Mouse (Mus musculus): ENCODE data around the gene Ap2m1. TPM values are rescaled to one million over a fixed set of nuclear protein-coding genes. Genes with fewer than 3 reads are reported as not detected.
A peak's percentile ranks its signal among the peaks of the same experiment; 100 is the strongest.

Gene Ap2m1
- polyA plus RNA-seq, 1 experiment from 2014 or later = 402 TPM

DNA sequence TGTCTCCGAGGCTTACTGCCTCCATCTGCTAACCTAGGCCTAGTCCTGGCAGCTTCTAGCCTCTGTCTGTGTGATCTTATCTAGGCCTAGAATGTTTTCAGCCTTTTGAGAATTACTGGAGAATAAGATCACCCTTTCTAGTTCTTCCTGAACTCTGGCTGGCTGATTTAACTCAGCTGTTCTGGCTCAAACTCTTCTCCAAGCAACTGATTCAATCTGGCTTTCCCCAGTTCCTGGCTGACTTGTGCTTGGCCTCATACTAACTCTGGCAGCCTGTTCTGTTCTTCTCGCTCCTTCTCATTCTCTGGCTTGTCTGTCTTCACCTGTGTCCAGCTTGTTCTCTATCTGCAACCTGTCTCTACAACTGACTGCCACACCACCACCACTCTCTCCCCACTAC, 44.0 kb upstream of the Ap2m1 start:
- Histone ChIP-seq H3K36me3 (ENCODE audit: insufficient read depth, low read length) (no peaks in the 10 kb centered on the region), H3K9me3 (ENCODE audit: low read length) (no peaks in the 10 kb centered on the region), H3K27me3 (replicated peaks; ENCODE audit: insufficient read depth, low read length) (no peaks in the 10 kb centered on the region), H3K4me1 (ENCODE audit: insufficient read depth, low read depth, low read length) (no peaks in the 10 kb centered on the region), H3K4me2 (replicated peaks; ENCODE audit: low read depth, low read length) (no peak overlapping the region), H3K4me3 (ENCODE audit: low read depth, low read length) (no peak overlapping the region), H3K27ac (ENCODE audit: low read length) (no peak overlapping the region), H3K9ac (replicated peaks; ENCODE audit: low read depth) (no peak overlapping the region)
- no peak for DNase-seq (ENCODE audit: low spot score)
- 66% methylated on average over 2 of the region's 2 CpGs for WGBS
- ATAC-seq = no peak
- TF ChIP-seq EP300 (IDR thresholded peaks at IDR 0.05) (no peak), CTCF (IDR thresholded peaks at IDR 0.05) (no peak)

DNA sequence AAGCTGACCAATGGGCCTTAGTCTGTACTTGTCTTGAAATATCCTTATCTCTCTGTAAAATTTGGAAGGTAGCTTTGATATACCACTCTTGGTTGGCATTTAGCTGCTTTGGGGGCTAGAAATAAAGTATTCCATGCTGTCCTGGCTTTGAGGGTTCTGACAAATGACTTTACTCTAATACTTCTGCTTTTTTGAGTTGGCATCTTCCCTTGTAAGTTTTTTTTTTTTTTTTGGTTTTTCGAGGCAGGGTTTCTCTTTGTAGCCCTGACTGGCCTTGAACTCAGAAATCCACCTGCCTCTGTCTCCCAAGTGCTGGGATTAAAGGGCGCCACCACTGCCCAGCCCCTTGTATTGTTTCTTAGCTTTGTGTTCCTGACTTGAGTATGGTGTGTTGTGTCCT, 41.8 kb upstream of the Ap2m1 start:
- 60% methylated on average over 2 of the region's 2 CpGs for WGBS
- no peaks in the 10 kb centered on the region; the same call in 1 of the 2 replicates for H3K4me1 ChIP-seq (ENCODE audit: insufficient read depth, low read depth, low read length)
- H3K4me3 ChIP-seq (ENCODE audit: low read depth, low read length) = no peak overlapping the region
- H3K36me3 ChIP-seq (ENCODE audit: insufficient read depth, low read length) = no peaks in the 10 kb centered on the region
- TF ChIP-seq EP300 (IDR thresholded peaks at IDR 0.05) (no peak), CTCF (IDR thresholded peaks at IDR 0.05) (no peak)
- no peak overlapping the region for H3K4me2 ChIP-seq (replicated peaks; ENCODE audit: low read depth, low read length)
- no peaks in the 10 kb centered on the region for H3K27me3 ChIP-seq (replicated peaks; ENCODE audit: insufficient read depth, low read length)
- H3K27ac ChIP-seq (ENCODE audit: low read length) = no peak overlapping the region
- H3K9ac ChIP-seq (replicated peaks; ENCODE audit: low read depth) = no peak overlapping the region
- ATAC-seq (no peak), DNase-seq (ENCODE audit: low spot score) (no peak)
- H3K9me3 ChIP-seq (ENCODE audit: low read length) = no peaks in the 10 kb centered on the region

DNA sequence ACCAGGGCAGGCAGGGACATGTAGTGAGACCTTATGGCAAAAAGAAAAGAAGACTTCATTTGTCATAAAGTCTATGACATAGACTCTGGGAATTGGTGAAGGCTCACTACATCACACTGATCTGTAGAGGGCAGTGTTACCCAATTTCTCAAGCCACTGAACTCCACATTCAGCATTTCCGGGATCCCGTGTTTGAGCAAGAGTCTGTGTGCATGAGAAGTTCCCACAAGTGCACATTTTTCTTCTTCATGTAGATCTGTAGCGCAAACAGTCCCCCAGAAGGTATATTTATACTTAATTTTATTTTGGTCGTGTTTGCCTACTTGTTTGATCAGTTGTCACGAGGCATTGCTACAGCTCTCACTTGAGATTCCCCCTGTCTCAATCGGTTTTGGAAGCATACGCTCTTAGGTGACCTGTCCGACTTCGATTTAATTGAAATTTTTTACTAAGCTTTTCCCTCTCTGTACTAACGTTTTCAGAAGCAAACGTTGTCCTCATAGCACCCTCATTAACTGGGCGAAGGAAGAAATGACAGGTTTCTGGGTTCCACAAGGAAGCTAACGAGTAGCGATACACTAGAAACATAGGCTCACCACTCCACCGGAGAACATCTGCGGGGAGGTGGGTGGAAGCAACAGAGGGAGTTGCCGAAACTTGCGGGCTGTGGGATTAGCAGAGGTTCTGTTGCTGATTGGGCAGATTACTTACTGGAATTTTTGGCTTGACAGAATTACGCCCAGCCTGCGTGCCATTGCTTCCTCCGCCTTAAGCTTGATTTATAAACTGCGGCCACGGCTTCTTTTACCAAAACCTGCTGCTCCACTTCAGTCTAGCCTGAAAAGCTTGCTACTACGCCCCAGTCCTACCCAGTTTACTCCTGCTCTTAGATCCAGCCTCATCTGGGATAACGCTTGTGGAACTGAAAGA, 38.3 kb upstream of the Ap2m1 start:
- ATAC-seq = peak; percentile 50
- Histone ChIP-seq H3K27ac (ENCODE audit: low read length) (peak overlapping the region; percentile 63), H3K4me2 (replicated peaks; ENCODE audit: low read depth, low read length) (peak overlapping the region; percentile 67), H3K4me3 (ENCODE audit: low read depth, low read length) (peak overlapping the region; percentile 35), H3K9ac (replicated peaks; ENCODE audit: low read depth) (peak overlapping the region; percentile 39; the same call in 1 of the 2 replicates), H3K27me3 (replicated peaks; ENCODE audit: insufficient read depth, low read length) (no peaks in the 10 kb centered on the region), H3K4me1 (ENCODE audit: insufficient read depth, low read depth, low read length) (peaks cover 2% of the 10 kb centered on the region; the same call in 1 of the 2 replicates), H3K36me3 (ENCODE audit: insufficient read depth, low read length) (peaks cover 9% of the 10 kb centered on the region; the same call in 1 of the 2 replicates), H3K9me3 (ENCODE audit: low read length) (no peaks in the 10 kb centered on the region)
- TF ChIP-seq EP300 (IDR thresholded peaks at IDR 0.05) (no peak), CTCF (IDR thresholded peaks at IDR 0.05) (peak; percentile 87)
- 17% methylated on average over 25 of the region's 25 CpGs for WGBS
- peak; percentile 94 for DNase-seq (ENCODE audit: low spot score)

DNA sequence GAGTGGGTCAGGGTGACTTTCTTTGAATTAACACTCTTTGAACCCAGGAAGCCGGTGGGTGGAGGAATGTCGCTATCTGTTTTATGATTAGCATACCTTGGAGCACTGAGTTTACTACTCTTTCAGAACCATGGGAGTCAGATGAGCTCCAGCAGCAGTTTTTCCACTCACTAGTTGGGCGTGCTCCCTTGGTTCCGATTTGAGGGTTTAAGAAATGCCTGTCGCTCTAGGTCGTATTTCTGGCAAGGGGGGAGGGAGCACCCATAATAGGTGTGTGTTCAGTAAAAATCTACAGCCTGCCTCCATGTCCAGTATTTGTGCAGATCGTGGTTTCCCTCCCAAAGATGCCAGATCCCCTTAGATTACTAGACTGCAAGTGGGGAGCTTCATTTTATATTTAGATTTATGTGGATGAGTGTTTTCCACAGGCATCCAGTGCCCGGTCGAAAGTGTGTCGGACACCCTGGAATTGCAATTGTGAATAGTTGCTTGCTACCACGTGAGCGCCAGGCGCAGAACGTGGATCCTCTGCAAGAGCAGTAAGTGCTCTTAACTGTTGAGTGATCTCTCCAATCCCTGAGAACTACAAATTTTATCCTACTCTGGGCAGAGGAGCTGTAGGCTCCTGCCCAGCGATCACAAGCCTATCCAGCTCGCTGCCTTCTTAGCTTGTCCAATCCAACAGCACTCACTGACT, 37.1 kb upstream of the Ap2m1 start:
- Histone ChIP-seq H3K4me2 (replicated peaks; ENCODE audit: low read depth, low read length) (peak overlapping the region; percentile 80), H3K4me3 (ENCODE audit: low read depth, low read length) (peak overlapping the region; percentile 78), H3K9ac (replicated peaks; ENCODE audit: low read depth) (0 out of 2 replicates have a peak overlapping the region, but pooled peaks have one; percentile 6), H3K27ac (ENCODE audit: low read length) (peak overlapping the region; percentile 80), H3K36me3 (ENCODE audit: insufficient read depth, low read length) (peaks cover 21% of the 10 kb centered on the region), H3K4me1 (ENCODE audit: insufficient read depth, low read depth, low read length) (peaks cover 2% of the 10 kb centered on the region; the same call in 1 of the 2 replicates), H3K9me3 (ENCODE audit: low read length) (no peaks in the 10 kb centered on the region), H3K27me3 (replicated peaks; ENCODE audit: insufficient read depth, low read length) (no peaks in the 10 kb centered on the region)
- ATAC-seq (peak; percentile 70), DNase-seq (ENCODE audit: low spot score) (no peak)
- TF ChIP-seq EP300 (IDR thresholded peaks at IDR 0.05) (0 out of 2 replicates have a peak, but pooled peaks have one; percentile 23), CTCF (IDR thresholded peaks at IDR 0.05) (no peak)
- 11% methylated on average over 16 of the region's 16 CpGs for WGBS

DNA sequence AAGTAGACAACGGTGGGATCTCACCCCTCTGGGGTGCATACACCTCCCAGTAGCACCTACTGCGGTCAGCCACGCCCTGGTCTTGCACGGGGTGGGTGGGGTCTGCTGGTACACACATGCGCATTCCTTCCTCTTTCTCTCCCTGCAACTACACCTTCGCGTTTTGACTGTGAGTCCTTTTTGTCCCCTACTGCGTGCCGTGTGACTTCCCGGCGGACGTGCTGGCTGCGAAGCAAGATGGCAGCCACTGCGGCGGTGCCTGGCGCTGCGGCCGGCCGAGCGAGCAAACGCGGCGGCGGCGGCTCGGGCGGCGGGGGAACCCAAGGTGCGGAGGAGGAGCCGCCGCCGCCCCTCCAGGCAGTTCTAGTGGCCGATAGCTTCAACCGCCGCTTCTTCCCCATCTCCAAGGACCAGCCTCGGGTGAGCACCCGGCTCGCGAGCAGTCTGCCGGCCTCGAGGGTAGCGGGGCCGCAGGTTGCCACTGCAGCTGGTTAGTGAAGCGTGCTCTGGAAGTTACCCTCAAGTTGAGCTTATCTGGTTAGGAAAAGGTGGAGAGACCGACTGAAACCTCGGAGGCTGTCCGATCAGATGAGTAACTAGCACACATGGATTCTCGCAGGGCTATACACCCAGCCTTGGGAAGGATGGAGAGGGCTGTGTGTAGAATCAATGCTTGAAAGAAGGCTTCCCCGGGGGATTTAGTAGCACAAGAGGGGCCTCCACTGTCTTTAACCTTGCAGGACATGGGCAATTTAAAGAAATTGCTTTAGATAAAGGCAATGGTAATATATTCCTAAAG, 36.4 kb upstream of the Ap2m1 start, which contains the start of gene Eif2b5:
Gene Eif2b5 (plus strand): TSS at position 141 of the 799 bp plus-strand sequence.
- WGBS = under 1% methylated on average over 35 of the region's 49 CpGs
- TF ChIP-seq CTCF (IDR thresholded peaks at IDR 0.05) (peak; percentile 28; the same call in 1 of the 2 replicates), EP300 (IDR thresholded peaks at IDR 0.05) (no peak)
- Histone ChIP-seq H3K36me3 (ENCODE audit: insufficient read depth, low read length) (peaks cover 26% of the 10 kb centered on the region), H3K4me2 (replicated peaks; ENCODE audit: low read depth, low read length) (peak within 1 kb of the TSS; percentile 80), H3K4me3 (ENCODE audit: low read depth, low read length) (peak within 1 kb of the TSS; percentile 78), H3K9ac (replicated peaks; ENCODE audit: low read depth) (peak within 1 kb of the TSS; percentile 79), H3K27me3 (replicated peaks; ENCODE audit: insufficient read depth, low read length) (no peaks in the 10 kb centered on the region), H3K9me3 (ENCODE audit: low read length) (no peaks in the 10 kb centered on the region), H3K27ac (ENCODE audit: low read length) (peak within 1 kb of the TSS; percentile 80), H3K4me1 (ENCODE audit: insufficient read depth, low read depth, low read length) (peaks cover 2% of the 10 kb centered on the region; the same call in 1 of the 2 replicates)
- ATAC-seq = peak; percentile 95
- DNase-seq (ENCODE audit: low spot score) = peak; percentile 97

Measured in lung, postnatal 0 days (tissue).